Mouse (Mus musculus): ENCODE measurements at regions not wholly inside any gene's neighbourhood (a gene's known extent, or its start where the extent isn't known, plus 50 kb on each side); places are given as distances from the start of the nearest gene placed in this dataset.
A peak's percentile ranks its signal among the peaks of the same experiment; 100 is the strongest.

DNA sequence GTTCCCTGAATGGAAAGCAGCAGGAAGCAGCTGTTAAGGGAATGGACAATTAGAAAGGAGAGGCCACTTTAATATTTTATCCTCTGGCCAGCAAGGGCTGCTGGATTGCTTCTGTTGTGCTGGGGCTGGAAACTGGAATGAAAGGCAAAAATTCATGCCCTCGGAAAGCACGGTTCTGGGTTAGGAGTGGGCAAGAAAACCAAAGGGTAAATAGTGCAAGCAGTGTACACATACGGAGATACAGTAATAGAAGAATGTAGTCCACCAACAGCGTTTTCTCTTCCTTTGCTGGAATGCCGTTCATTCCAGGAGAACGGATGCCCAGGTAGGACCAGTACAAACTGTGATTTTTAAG, 50.8 kb upstream of the Zfr start:
- DNase-seq (ENCODE audit: low spot score in 2 of 2), result no peak
- intact Hi-C loops (cut with DNase I), result no loop called here

DNA sequence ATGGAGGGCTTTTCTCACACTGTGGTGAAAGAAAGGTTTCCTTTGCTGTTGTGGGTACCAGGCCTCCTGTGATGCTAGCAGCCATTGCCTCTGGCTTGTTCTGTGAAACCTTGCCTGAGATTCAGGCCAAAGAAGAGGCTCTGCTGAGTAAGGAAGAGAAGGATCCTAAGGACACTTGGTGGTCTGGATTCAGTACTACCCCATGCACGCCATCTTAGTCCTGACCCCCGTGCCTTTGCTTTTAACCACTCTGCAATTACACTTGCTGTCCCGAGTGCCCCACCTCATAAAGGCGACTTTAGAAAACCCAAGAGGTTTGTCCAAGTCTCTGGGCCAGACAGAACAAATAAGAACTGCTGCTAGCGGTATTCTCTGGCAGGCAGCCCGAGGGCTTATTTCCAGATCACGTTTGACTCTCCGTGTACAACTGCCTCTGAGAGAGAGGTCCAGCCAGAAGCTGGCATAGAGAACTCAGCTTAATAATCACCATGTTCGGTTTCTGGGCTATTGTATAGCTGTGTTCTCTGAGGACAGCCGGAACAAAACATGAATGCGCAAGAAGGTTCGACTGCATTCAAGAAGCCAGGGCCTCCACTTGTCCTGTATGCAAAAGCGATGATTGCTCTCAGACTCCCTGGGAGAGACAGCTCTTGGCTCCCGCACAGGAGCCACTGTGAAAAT, 51.3 kb upstream of the Zfr start:
- peak; percentile 55 to 64 for DNase-seq (ENCODE audit: low spot score in 2 of 2)
- intact Hi-C loops (cut with DNase I), result no loop called here

GRCm38 (mm10) chr15:12054870-12055269, 58.1 kb upstream of the Sub1 start:
- DNase-seq (ENCODE audit: low spot score in 2 of 2), result no peak

GRCm38 (mm10) chr15:12053610-12054009, 56.8 kb upstream of the Sub1 start:
- no peak for DNase-seq (ENCODE audit: low spot score in 2 of 2)
- intact Hi-C loops (cut with DNase I), result no loop called here

More at GRCm38 (mm10) chr15:12054870-12055269, 58.1 kb upstream of the Sub1 start:
- intact Hi-C loops (cut with DNase I), result no loop called here

- intact Hi-C loops (cut with DNase I), result no loop called here
- peak in 1 of 2 experiments; percentile 79 for DNase-seq (ENCODE audit: low spot score in 2 of 2)
These were observed 52.2 kb upstream of the Sub1 start for GRCm38 (mm10) chr15:12048965-12049364.

DNA sequence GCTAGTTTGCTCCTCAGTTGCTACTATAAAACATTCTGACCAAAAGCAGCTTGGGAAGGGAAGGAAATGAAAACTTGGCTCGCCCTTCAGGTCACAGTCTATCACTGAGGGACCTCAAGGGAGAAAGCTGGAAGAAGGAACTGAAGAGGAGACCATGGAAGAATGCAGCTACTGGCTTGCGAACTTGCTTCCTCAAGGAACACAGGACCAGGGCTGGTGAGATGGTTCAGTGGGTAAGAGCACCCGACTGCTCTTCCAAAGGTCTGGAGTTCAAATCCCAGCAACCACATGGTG, 51.4 kb upstream of the Sub1 start:
- intact Hi-C loops (cut with DNase I), result no loop called here

GRCm38 (mm10) chr15:12047349-12048213, 50.8 kb upstream of the Sub1 start:
- DNase-seq (ENCODE audit: low spot score in 2 of 2), result no peak
- intact Hi-C loops (cut with DNase I), result no loop called here

More for the DNA sequence above, 51.4 kb upstream of the Sub1 start:
- DNase-seq (ENCODE audit: low spot score in 2 of 2), result no peak

Measured in left cerebral cortex, postnatal 25 days (tissue).